18 mouse cellular contexts compared by ENCODE assay signal in genomic region chr10:94934151-94934614, GRCm38 (mm10). TPM values are rescaled to one million over a fixed set of nuclear protein-coding genes. Genes with fewer than 3 reads are reported as not detected.
DNase-seq lines count a peak whose midpoint lies in the region; ATAC-seq and TF ChIP-seq lines count a peak whose summit lies in the region.
"Had no signal": no experiment of that assay in that cellular context is flagged by ENCODE, and none has a peak within 500 bp of the region (broad histone marks: within the 10 kb centered on the region; RNA-seq: fewer than 3 reads in every experiment).

No protein-coding gene starts in this region.

- H3K4me3 ChIP-seq in liver, embryonic 13.5 days (replicated peaks) = no peak overlapping the region
- H3K4me3 ChIP-seq in liver, postnatal 0 days (ENCODE audit: low read depth, low read length) = no peak overlapping the region
- H3K4me3 ChIP-seq: embryonic facial prominence, embryonic 12.5 days; heart, embryonic 13.5 days; midbrain, embryonic 12.5 days had no signal

- H3K27me3 ChIP-seq in liver, embryonic 13.5 days = no peaks in the 10 kb centered on the region
- no peaks in the 10 kb centered on the region for H3K27me3 ChIP-seq in liver, postnatal 0 days (ENCODE audit: insufficient read depth, low read length)
- H3K27me3 ChIP-seq: embryonic facial prominence, embryonic 12.5 days; heart, embryonic 13.5 days had no signal

- H3K9me3 ChIP-seq in liver, embryonic 13.5 days (replicated peaks) = no peaks in the 10 kb centered on the region
- no peaks in the 10 kb centered on the region for H3K9me3 ChIP-seq in liver, postnatal 0 days (ENCODE audit: low read length)
- H3K9me3 ChIP-seq: embryonic facial prominence, embryonic 12.5 days; heart, embryonic 13.5 days; midbrain, embryonic 12.5 days had no signal

- WGBS in liver, embryonic 13.5 days (ENCODE audit: insufficient replicate concordance) = 84% methylated on average over 9 of the region's 9 CpGs
- 85% methylated on average over 9 of the region's 9 CpGs for WGBS in liver, postnatal 0 days (ENCODE audit: insufficient replicate concordance)

- no peak for ATAC-seq in liver, embryonic 13.5 days (ENCODE audit: low read depth)
- no peak for ATAC-seq in liver, postnatal 0 days
- ATAC-seq in cerebellum, adult (ENCODE audit: insufficient number of reproducible peaks, low FRiP score, low TSS enrichment) = peak; percentile 74
- ATAC-seq: activated CD4-positive, CD25-positive, alpha-beta regulatory T cell, adult 4 months; forebrain, postnatal 0 days; Patski had no signal

- H3K9ac ChIP-seq in liver, embryonic 13.5 days = peak overlapping the region; percentile 44; the same call in 1 of the 2 replicates
- H3K9ac ChIP-seq in liver, postnatal 0 days (replicated peaks) = no peak overlapping the region
- H3K9ac ChIP-seq: embryonic facial prominence, embryonic 12.5 days; forebrain, postnatal 0 days; heart, embryonic 13.5 days; midbrain, embryonic 12.5 days had no signal

- DNase-seq in liver, embryonic 13.5 days = no peak
- DNase-seq in liver, postnatal 0 days = no peak
- peak; percentile 80 for DNase-seq in cerebellum, adult 9-10 months
- peak; percentile 29 for DNase-seq in retina, embryonic 14.5 days (ENCODE audit: low spot score)
- DNase-seq in urinary bladder, postnatal 36 days (ENCODE audit: low spot score in 2 of 2) = no peak
- DNase-seq in kidney, adult 8-10 months = no peak
- DNase-seq: forebrain, postnatal 0 days; heart, postnatal 36 days; kidney, postnatal 4 days; layer of hippocampus, postnatal 36 days; lung, postnatal 36 days; thymus, postnatal 4 days had no signal

- peak overlapping the region; percentile 95 for H3K27ac ChIP-seq in liver, embryonic 13.5 days
- no peak overlapping the region for H3K27ac ChIP-seq in liver, postnatal 0 days (ENCODE audit: low read depth)
- H3K27ac ChIP-seq: embryonic facial prominence, embryonic 12.5 days; heart, embryonic 13.5 days; midbrain, embryonic 12.5 days had no signal

- TF ChIP-seq CTCF in liver, postnatal 0 days (IDR thresholded peaks at IDR 0.05; ENCODE audit: low read depth) = no peak

- peaks cover 4% of the 10 kb centered on the region; the same call in 1 of the 2 replicates for H3K36me3 ChIP-seq in liver, embryonic 13.5 days
- no peaks in the 10 kb centered on the region for H3K36me3 ChIP-seq in liver, postnatal 0 days (replicated peaks; ENCODE audit: insufficient read depth, low read length)
- H3K36me3 ChIP-seq: embryonic facial prominence, embryonic 12.5 days; heart, embryonic 13.5 days; midbrain, embryonic 12.5 days had no signal

- no peak overlapping the region for H3K4me2 ChIP-seq in liver, embryonic 13.5 days
- no peak overlapping the region for H3K4me2 ChIP-seq in liver, postnatal 0 days (ENCODE audit: low read depth, low read length)
- H3K4me2 ChIP-seq: embryonic facial prominence, embryonic 12.5 days; heart, embryonic 13.5 days; midbrain, embryonic 12.5 days had no signal

- no peak for TF ChIP-seq EP300 in liver, postnatal 0 days (IDR thresholded peaks at IDR 0.05; ENCODE audit: low read depth)

- H3K4me1 ChIP-seq in liver, embryonic 13.5 days (replicated peaks) = peaks cover 80% of the 10 kb centered on the region
- H3K4me1 ChIP-seq in liver, postnatal 0 days (ENCODE audit: insufficient read depth) = peaks cover 43% of the 10 kb centered on the region
- H3K4me1 ChIP-seq: embryonic facial prominence, embryonic 12.5 days had no signal

RNA-seq across cellular contexts. Expression of gene Plxnc1, which starts 10.5 kb away (rescaled TPM):
- 1.8 and 2.0 TPM in 2 replicates for polyA plus RNA-seq in liver, embryonic 13.5 days (2015; fragmentation: Nextera tagmentation; extraction: Ambion mirVana)
- polyA plus RNA-seq in liver, postnatal 0 days (2015; fragmentation: Nextera tagmentation; extraction: Ambion mirVana) = 2.7 and 2.8 TPM in 2 replicates

Comparison
In these comparisons a context has a peak if more than half of its experiments do, and no peak if none do; other contexts are left out.
1. DNase-seq: peak in cerebellum, adult 9-10 months (single experiment) and retina, embryonic 14.5 days (single experiment); none in liver, embryonic 13.5 days (single experiment), liver, postnatal 0 days (single experiment), urinary bladder, postnatal 36 days (0 of 2) and kidney, adult 8-10 months (0 of 2).